Mouse (Mus musculus) lung, adult 2 months (tissue): Measurements from ENCODE around the gene BC055324.

Experiments used
- CTCF ChIP-seq: fragments of 200-500 bp; IDR thresholded peaks from 2 replicates; pipeline ENCODE4 v1.5.1; 2011; ENCODE audit warnings: mild to moderate bottlenecking, low read length, control low read depth; ENCODE audit not compliant: insufficient read depth
- POLR2A ChIP-seq: fragments of 200-500 bp; IDR thresholded peaks from 2 replicates; pipeline ENCODE4 v1.6.1; 2011; ENCODE audit warnings: low read depth, mild to moderate bottlenecking, control low read depth, low read length, borderline replicate concordance; ENCODE audit errors: extremely low read depth

- TF ChIP-seq POLR2A: no peak
- no peak for TF ChIP-seq CTCF
These were observed 9.7 kb upstream of the BC055324 start for GRCm38 (mm10) chr1:164004311-164004710.
